Mouse (Mus musculus) hindbrain, postnatal 0 days (tissue): ENCODE measurements around the gene Gsap. TPM values are rescaled to one million over a fixed set of nuclear protein-coding genes. Genes with fewer than 3 reads are reported as not detected.
A peak's percentile ranks its signal among the peaks of the same experiment; 100 is the strongest.
"Not testable (repeated sequence)": the region's sequence is repeated elsewhere in the genome, so short reads cannot be mapped to it uniquely, and the experiment has no call there.

Experiments
- ATAC-seq: fragments of 200-750 bp; cut with Nextera tagmentation; 2 replicates; pipeline ENCODE4 v1.8.0; 2017; ENCODE audit warnings: mild to moderate bottlenecking, moderate TSS enrichment, moderate library complexity
- DNase-seq: peaks from one replicate; pipeline ENCODE4 v3.0.0-alpha.2; 2015; ENCODE audit warnings: low spot score
- H3K27ac ChIP-seq: fragments of 300-500 bp; sonication (generic); 2 replicates; pipeline ENCODE4 v1.5.1; 2014; ENCODE audit warnings: mild to moderate bottlenecking
- H3K27me3 ChIP-seq: fragments of 300-500 bp; sonication (generic); 2 replicates; pipeline ENCODE4 v1.6.1; 2014; ENCODE audit warnings: low read length, mixed read lengths; ENCODE audit not compliant: insufficient read depth
- H3K36me3 ChIP-seq: fragments of 300-500 bp; sonication (generic); 2 replicates; pipeline ENCODE4 v1.6.1; 2014; ENCODE audit warnings: low read length, mixed read lengths; ENCODE audit not compliant: insufficient read depth
- H3K4me1 ChIP-seq: fragments of 300-500 bp; sonication (generic); 2 replicates; pipeline ENCODE4 v1.6.1; 2014; ENCODE audit warnings: antibody characterized with exemption, low read length, mixed read lengths; ENCODE audit not compliant: insufficient read depth
- H3K4me2 ChIP-seq: fragments of 300-500 bp; sonication (generic); 2 replicates; pipeline ENCODE4 v1.6.1; 2014; ENCODE audit warnings: low read depth, mild to moderate bottlenecking, low read length, moderate library complexity, mixed read lengths
- H3K4me3 ChIP-seq: fragments of 300-500 bp; sonication (generic); 2 replicates; pipeline ENCODE4 v1.5.1; 2014; ENCODE audit warnings: low read length
- H3K9ac ChIP-seq: fragments of 300-500 bp; sonication (generic); replicated peaks from 2 replicates; pipeline ENCODE4 v1.6.1; 2014; ENCODE audit warnings: mild to moderate bottlenecking, low read length, moderate library complexity, mixed read lengths
- H3K9me3 ChIP-seq: fragments of 300-500 bp; sonication (generic); 2 replicates; pipeline ENCODE4 v1.6.1; 2016; ENCODE audit warnings: low read length, mixed read lengths
- CTCF ChIP-seq: IDR thresholded peaks from 2 replicates; pipeline ENCODE4 v1.5.1; 2016; ENCODE audit warnings: antibody characterized with exemption, control low read depth, low read depth
- WGBS: fragments of 180-500 bp; shearing (Covaris S2); extraction: QIAGEN DNeasy Blood & Tissue Kit; methylation state at CpG from one replicate; pipeline ENCODE4 v1.1.7; 2014; 5-methylcytosine and 5-hydroxymethylcytosine counted together
- polyA plus RNA-seq: library from polyadenylated mRNA; unstranded; fragments of >200 nt; fragmentation: Nextera tagmentation; extraction: Ambion mirVana; gene quantifications from 2 replicates; pipeline ENCODE4 v1.2.1, GENCODE M21; 2015
- total RNA-seq: library from RNA; depleted of rRNA; stranded (reverse); fragments of >200 nt; gene quantifications from 2 replicates; pipeline ENCODE4 v1.2.3, GENCODE M21; 2014

The Gsap gene
- total and polyA plus RNA-seq, 2 experiments from 2014 or later, result 8.3 to 11.0 TPM

GRCm38 (mm10) chr5:21277685-21278084, 91.6 kb downstream of the Gsap start:
- not testable (repeated sequence) for H3K27me3 ChIP-seq, H3K4me1 ChIP-seq, H3K4me3 ChIP-seq, ATAC-seq, H3K9ac ChIP-seq, H3K36me3 ChIP-seq, DNase-seq, H3K27ac ChIP-seq, H3K4me2 ChIP-seq, H3K9me3 ChIP-seq
- 43% methylated on average over 2 of the region's 2 CpGs for WGBS
- TF ChIP-seq CTCF, result peak; percentile 45

- ATAC-seq (no peak), DNase-seq (no peak)
- Histone ChIP-seq H3K4me3 (no peak overlapping the region), H3K9ac (no peak overlapping the region), H3K4me1 (no peaks in the 10 kb centered on the region), H3K36me3 (no peaks in the 10 kb centered on the region), H3K4me2 (no peak overlapping the region), H3K27ac (no peak overlapping the region), H3K9me3 (no peaks in the 10 kb centered on the region), H3K27me3 (no peaks in the 10 kb centered on the region)
- WGBS, result 87% methylated on average over 12 of the region's 12 CpGs
- TF ChIP-seq CTCF, result no peak
These were observed 97.5 kb downstream of the Gsap start for GRCm38 (mm10) chr5:21283356-21284062.

GRCm38 (mm10) chr5:21288658-21289435, 102.8 kb downstream of the Gsap start:
- ATAC-seq (no peak), DNase-seq (no peak)
- Histone ChIP-seq H3K9me3 (no peaks in the 10 kb centered on the region), H3K4me2 (no peak overlapping the region), H3K36me3 (no peaks in the 10 kb centered on the region), H3K27me3 (no peaks in the 10 kb centered on the region), H3K4me3 (no peak overlapping the region), H3K9ac (no peak overlapping the region), H3K27ac (no peak overlapping the region), H3K4me1 (no peaks in the 10 kb centered on the region)
- 76% methylated on average over 7 of the region's 7 CpGs for WGBS
- no peak for TF ChIP-seq CTCF

- no peak overlapping the region for H3K4me3 ChIP-seq
- no peak overlapping the region for H3K4me2 ChIP-seq
- DNase-seq, result no peak
- H3K9ac ChIP-seq, result no peak overlapping the region
- H3K27ac ChIP-seq, result no peak overlapping the region
- no peaks in the 10 kb centered on the region for H3K9me3 ChIP-seq
- H3K4me1 ChIP-seq, result no peaks in the 10 kb centered on the region
- TF ChIP-seq CTCF, result no peak
- ATAC-seq, result no peak
- H3K36me3 ChIP-seq, result no peaks in the 10 kb centered on the region
- no peaks in the 10 kb centered on the region for H3K27me3 ChIP-seq
- WGBS, result 82% methylated on average over 8 of the region's 8 CpGs
These were observed 104.5 kb downstream of the Gsap start for GRCm38 (mm10) chr5:21290594-21290993.

GRCm38 (mm10) chr5:21295683-21296082, 109.6 kb downstream of the Gsap start:
- no peaks in the 10 kb centered on the region for H3K4me1 ChIP-seq
- H3K4me2 ChIP-seq, result no peak overlapping the region
- no peaks in the 10 kb centered on the region for H3K27me3 ChIP-seq
- no peaks in the 10 kb centered on the region for H3K36me3 ChIP-seq
- no peak overlapping the region for H3K27ac ChIP-seq
- TF ChIP-seq CTCF, result no peak
- no peak for DNase-seq
- H3K9ac ChIP-seq, result no peak overlapping the region
- WGBS, result 89% methylated on average over 8 of the region's 8 CpGs
- H3K4me3 ChIP-seq, result no peak overlapping the region
- ATAC-seq, result no peak
- no peaks in the 10 kb centered on the region for H3K9me3 ChIP-seq

GRCm38 (mm10) chr5:21299076-21299755, 113.2 kb downstream of the Gsap start:
- Histone ChIP-seq H3K9me3 (no peaks in the 10 kb centered on the region), H3K4me3 (no peak overlapping the region), H3K4me2 (peak overlapping the region; percentile 13; the same call in 1 of the 2 replicates), H3K27ac (no peak overlapping the region), H3K27me3 (no peaks in the 10 kb centered on the region), H3K9ac (no peak overlapping the region), H3K4me1 (no peaks in the 10 kb centered on the region), H3K36me3 (no peaks in the 10 kb centered on the region)
- 69% methylated on average over 21 of the region's 21 CpGs for WGBS
- ATAC-seq (0 out of 2 replicates have a peak, but pooled peaks have one; percentile 61), DNase-seq (no peak)
- TF ChIP-seq CTCF, result no peak
